Mouse (Mus musculus) fibroblast of lung, adult 2 months (primary cell): ENCODE data around the gene Zyx.

Experiments used
- DNase-seq: peaks from one replicate; pipeline ENCODE4 v3.0.0-alpha.2; 2011; ENCODE audit warnings: low read depth

Gene Zyx

DNA sequence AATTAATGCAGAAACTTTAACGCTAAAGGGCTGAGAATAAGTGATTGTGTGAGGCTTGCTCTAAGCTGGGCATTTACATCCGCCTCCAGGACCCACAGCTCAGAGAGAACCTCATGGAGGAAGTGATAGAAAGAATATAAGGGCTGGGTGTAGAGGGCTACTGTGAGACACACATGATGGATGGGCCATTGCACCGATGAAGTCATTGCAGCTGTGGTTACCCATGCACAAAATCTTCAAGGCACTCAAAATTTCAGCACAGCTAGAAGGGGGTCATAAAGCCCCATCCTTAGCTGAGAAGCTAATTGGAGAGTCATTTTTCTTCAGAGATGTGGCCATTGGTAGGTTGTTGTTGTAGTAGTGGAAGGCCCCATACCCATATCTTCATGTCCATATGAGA, 48.9 kb downstream of the Zyx start:
- DNase-seq, result no peak

DNA sequence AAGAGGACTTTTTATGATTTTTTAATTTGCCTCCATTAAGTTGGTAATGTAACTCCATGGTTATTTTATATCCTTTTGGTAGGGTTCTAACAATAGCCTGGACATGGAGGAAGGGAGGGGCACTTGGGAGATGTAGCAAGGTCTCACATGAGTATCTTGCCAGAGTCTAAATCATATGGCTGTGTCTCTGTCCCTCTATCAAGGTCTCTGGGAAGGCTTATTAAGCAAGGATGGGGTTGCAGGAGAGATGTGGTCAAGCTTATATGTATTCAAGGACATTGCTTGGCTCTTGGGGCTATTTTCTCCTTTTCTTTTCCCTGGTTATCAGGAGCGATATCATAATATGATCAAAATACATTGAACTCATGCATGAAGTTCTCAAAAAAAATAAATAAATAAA, 49.6 kb downstream of the Zyx start:
- no peak for DNase-seq

DNA sequence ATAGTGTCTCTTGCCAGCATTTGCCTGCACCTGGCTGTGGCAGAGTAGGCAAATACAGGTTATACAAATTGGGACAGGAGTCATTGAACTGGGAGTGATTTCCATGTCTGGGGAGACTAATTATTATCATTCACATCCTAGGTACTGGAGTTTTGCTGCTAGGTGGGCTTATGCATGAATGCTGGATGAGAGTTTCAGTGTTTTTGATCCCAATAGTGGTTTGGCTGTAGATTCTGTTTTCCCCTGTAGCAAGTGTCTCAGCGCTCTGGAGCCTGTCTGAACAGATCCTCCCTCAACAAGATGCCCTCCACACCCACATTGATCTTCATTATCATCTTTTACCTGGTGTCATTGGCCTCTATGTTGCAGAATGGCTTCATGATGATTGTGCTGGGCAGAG, 50.5 kb downstream of the Zyx start, which contains the start of gene Tas2r143:
Gene Tas2r143 (plus strand): TSS at position 301 of the 400 bp plus-strand sequence.
- no peak for DNase-seq

DNA sequence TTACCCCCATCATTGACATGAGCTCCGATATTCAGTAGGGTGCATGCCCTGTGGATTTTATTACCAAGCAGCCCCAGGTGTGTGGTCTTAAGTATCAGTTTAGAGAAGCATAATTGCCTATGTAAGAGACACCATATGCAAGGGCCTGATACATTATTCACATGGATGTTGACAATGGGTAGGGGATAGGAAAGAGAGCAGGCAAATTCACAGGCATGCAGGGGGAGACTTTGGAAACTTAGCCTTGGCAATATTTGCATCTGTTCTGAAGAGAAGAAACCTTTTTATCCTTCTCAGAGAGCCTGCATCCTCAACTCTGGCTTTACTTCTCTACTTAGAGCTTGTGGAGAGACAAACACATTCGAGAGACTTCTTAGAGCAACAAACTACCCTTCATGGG, 55.7 kb downstream of the Zyx start, which contains the start of gene Tas2r135:
Gene Tas2r135 (plus strand): TSS at position 301 of the 400 bp plus-strand sequence.
- DNase-seq, result no peak
